Mouse (Mus musculus) cerebellum, adult 11-12 months (tissue): ENCODE results near the gene Hoxb9.

ENCODE experiments used
- DNase-seq: peaks from one replicate; pipeline ENCODE4 v3.0.0; 2022

The Hoxb9 gene

DNA sequence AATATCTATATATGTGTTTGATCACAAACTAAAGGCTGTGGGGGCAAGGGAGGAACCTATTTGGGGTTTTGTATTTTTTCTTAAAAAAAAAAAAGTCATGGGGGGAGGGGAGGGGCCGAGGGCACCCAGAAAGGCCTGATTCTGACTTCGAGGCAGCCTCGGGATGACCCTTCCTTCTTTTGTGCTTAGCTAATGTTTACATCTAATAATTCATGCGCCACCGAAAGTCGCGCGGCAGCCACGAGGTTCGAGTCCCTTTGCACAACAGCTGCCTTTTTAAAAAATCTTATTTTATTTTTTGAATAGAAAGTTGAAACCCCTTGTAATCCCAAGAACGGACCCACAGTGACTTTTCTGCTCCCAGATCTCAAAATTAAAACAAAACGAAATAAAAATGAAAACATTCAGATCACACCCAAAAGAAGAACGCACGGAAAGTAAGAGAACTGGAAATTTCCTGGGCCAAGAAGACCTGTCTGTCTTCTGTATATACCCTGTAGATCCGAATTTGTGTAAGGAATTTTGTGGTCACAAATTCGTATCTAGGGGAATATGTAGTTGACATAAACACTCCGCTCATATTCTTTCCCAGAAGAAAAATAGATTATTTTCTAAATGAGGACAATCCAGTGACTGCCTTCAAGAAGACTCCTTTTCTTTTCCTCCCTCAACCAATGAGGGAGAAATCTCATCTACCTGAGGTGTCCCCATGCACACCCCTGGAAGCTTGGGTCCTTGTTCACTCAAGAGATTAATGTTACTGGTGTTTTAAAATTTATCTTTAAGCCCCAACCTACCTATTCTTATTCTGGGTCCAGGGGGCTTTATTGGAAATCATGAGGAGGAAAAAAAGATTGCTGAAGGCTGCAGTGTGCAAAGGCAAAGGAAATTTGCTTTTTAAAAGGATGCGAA, 45.7 kb downstream of the Hoxb9 start:
- no peak for DNase-seq

DNA sequence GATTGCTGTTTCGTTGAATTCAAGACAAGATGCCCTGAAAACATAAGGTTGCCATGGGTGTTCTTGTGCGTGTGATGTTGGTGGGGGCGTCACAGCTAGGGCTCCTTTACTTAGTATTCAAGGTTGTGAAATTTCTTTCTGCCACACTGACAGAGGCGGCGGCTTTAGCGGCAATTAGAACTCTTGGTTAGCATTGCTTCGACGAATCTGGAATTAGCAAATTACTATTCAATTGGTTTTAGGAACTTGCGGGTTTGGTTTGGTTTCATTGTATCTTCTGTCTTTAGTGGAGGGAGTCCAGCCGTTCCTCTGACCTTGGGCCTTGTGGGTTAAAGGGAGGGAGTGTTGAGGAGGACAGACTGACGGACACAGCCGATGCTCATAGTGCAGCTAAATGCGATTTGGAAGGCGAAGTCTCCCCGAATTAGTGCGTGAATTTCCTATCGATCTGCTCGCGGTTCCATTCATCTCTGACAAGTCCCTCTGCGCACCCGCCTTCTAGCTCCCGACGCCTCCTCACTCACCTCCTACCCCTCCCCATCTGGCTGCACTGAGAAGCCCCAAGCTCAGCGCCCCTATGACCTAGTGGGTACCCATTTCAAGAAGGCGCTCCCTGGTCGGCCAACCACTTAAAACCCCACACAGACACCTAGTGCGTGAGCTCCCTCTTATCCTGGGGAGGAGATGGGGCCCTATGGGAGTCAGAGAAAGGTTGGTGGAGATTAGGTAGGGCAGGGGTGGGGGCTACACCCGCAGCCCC, 46.5 kb downstream of the Hoxb9 start, which contains the start of gene Hoxb4:
Hoxb4 (plus strand) TSS at position 660 of the 760 bp plus-strand sequence.
- no peak for DNase-seq

DNA sequence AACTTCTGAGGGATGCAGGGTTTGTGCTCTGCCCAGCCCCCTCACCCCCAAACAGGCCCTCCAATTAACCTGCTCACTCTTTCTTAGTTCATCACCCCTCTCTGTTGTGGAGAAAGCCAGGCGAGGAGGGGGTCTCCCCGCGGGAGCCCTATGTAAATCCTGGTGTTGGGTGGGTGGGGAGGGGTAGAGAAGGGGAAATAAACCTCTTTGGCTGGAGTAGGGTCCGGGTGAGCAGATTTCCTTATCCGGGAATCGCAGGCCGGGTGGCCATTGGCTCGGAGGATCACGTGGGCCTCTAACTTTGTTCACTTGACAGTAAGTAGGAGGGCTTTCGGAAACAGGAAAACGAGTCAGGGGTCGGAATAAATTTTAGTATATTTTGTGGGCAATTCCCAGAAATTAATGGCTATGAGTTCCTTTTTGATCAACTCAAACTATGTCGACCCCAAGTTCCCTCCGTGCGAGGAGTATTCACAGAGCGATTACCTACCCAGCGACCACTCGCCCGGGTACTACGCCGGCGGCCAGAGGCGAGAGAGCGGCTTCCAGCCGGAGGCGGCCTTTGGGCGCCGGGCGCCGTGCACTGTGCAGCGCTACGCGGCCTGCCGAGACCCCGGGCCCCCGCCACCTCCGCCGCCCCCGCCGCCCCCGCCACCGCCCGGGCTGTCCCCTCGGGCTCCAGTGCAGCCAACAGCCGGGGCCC, 47.3 kb downstream of the Hoxb9 start:
- DNase-seq = no peak

DNA sequence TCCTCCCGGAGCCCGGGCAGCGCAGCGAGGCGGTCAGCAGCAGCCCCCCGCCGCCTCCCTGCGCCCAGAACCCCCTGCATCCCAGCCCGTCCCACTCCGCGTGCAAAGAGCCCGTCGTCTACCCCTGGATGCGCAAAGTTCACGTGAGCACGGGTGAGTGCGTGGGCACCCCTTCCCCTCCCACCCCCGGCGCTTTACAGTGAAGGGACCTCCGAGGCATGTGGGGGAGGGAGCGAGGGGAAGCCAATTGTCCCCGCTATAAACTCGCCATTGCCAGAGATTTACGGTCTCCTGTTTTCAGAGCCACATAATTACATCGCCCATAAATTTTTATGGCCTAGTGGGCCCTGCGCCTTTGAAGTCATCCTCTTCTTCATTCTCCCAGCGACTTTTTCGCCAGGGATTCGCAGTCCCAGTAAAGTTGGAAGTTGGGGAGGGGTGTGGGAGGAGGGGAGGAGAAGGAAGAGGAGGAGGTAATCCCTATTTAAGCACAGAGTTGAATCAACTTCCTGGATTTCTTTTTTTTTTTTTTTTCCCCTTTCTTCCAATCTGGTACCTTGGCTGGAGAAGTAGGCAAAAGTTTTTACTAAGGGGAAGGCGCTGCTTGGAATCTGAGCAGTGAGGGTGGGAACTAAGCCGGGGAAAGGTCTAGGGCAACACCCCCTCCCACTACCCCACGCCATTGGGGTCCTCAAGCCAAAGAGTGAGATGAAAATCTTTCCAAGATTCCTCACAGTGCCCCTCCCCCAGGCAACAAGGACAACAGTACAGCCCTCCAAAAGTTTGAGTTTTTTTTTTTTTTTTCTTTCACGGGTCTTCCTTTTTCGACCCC, 48.0 kb downstream of the Hoxb9 start:
- DNase-seq = no peak

DNA sequence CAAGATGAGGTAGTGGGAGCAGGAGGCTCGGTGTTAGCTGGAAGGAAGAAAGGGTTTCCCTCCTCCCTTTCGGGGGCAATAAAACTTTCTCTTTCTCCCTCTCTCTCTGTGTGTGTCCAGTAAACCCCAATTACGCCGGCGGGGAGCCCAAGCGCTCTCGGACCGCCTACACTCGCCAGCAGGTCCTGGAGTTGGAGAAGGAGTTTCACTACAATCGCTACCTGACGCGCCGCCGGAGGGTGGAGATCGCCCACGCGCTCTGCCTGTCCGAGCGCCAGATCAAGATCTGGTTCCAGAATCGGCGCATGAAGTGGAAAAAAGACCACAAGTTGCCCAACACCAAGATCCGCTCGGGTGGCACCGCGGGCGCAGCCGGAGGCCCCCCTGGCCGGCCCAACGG, 48.7 kb downstream of the Hoxb9 start:
- DNase-seq = no peak

DNA sequence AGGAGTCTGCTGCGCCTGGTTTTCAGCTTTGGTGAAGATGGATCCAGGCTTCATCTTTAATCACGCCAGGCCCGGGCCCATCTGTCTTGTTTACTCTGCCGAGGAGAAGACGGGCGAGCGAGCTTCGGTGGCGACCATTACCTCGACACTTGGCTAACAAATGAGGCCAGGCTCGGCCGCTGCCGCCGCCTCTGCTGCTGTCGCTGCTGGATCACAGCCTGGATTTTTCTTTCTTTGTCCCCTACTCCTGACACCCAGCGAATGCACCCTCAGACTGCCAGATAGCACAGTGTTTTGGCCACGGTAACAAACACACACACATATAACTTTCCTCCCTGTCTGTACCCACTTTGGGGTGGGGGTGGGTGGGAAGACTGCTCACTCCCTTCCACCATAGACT, 49.4 kb downstream of the Hoxb9 start:
- DNase-seq = no peak

DNA sequence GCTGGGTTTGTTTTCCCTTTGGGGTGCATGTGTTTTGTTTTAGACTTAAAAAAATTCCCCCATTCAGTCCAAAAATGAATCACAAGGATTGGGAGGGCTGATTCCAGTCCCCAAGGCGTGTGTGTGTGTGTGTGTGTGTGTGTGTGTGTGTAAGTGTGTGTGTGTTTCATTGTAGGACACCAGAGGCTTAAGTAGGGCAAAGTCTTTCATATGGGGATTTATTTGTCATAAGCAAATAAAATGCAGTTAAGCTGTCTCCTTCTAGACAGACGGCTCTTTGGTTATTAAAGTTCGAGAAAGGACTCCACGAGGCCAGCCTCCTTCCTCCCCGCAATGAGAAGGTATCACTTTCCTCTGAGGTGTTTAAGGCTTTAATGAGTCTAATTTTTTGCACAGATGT, 50.6 kb downstream of the Hoxb9 start:
- no peak for DNase-seq

DNA sequence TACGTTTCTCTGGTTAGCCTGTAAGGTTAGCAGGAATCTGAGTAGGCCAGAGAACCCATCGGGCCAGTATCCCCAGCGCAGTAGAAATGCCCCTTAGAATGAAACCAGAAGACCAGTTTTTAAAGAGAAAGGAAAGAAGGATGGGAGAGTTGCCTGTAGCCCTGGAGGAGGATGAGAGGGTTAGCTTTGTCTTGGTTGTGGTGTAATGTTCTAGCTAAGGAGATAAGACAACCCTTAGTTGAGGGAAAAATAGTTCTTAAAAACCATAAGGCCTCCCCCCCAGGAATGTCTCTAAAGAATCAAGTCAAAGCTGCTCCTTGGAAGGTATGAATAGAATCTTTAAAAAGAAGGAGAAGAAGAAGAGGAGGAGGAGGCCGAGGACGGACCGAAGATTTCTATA, 51.5 kb downstream of the Hoxb9 start:
- DNase-seq = no peak

DNA sequence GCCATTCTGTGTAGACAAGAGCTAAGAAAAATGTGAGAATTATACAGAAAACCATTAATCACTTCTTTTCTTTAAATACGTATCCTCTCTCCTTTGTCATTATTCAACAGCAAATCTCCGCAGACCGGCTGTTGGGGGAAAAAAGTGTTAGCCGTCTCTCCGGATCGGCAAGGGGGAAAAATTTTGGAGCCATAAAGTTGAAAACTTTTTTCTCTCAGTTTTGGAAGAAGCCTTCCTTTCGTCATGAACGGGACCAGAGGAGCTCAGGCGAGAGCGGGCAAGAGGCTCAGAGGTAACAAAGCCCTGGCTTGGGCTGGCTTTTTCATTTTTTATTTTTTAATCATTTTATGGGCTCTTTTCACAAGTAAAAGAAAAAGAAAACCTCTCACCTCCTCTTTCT, 51.9 kb downstream of the Hoxb9 start, which contains the start of gene Hoxb3:
Hoxb3 (plus strand) TSS at position 173 of the 400 bp plus-strand sequence.
- DNase-seq = no peak

DNA sequence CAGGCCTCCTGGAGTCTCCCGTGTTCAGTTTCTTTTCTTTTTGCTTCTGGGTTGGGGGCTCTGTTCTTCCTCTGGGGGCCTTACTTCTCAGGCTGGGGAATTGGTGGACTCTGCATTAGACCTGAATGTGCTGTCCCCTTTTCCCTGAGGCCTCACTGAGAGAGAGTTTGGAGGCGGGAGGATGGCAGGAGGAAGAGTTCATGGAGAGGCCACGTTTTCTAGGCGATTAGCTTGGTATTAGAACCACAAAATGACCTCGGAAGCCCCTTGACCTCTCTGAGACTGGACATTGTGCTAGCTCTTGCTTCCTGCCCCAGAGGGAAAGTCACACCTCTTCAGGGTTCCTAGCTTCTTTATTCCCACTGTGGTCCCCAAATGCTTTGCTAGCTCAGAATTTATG, 52.9 kb downstream of the Hoxb9 start:
- no peak for DNase-seq

DNA sequence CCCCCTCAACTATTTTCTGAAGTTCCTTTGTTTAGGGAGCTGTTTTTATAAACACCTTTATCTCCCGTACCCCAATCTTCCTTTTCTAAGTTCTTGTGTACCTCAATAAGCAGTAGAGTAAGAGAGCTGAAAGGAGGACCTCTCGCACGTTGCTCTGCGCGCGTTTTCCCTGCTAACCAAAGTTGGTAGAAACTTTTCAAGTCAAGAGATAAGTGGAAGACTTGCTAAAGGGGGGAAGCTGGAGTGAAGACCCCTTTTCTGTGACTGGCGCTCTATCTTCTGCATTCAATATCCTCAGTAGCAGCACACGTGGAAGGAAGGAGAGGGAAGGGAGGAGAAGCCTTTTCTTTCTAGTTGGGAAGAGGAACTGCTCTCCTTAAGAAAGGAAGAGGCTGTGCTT, 53.7 kb downstream of the Hoxb9 start:
- DNase-seq = no peak

DNA sequence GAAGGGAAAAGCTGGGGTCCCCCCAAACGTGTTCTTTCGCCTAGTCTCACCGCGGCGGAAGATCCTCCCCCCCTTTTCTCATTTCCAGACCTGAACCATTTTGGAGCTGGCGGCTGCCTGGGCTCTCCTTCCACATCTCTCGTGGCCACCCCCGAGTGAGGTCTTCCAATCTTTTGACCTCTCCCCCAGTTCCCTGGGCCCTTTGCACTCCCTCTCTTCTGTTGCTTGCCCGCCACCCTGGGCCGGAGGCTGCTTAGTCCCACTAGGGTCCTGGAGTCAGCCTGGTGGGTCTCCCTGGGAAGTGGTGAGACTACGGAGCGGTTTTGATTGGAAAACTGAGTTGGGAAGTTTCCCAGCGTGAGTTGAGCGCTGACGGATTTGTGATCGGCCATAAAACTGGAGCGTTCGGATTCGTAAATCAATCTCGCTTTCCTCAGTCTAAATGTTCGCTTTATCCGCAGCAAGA, 54.5 kb downstream of the Hoxb9 start:
- no peak for DNase-seq
